Mouse (Mus musculus): ENCODE results near the gene S100a7a. TPM values are rescaled to one million over a fixed set of nuclear protein-coding genes. Genes with fewer than 3 reads are reported as not detected.

The S100a7a gene
- total and polyA plus RNA-seq, 3 experiments = not detected

DNA sequence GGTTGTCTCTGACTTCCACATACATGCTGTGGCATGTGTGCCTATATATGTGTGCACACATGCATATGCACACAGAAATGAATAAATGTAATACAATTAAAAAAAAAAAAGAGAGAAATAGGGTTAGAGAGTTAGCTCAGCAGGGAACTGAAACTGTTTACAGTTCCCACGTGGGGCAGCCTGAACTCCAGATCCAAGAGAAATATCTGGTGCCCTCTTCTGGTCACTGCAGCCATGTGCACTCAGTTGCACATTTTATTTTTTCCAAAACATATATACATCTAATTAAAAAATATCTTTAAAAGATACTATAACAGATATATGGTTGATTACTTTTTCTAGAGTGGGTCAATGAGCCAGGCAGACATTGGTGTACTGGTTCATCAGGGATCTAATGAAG lies 36.2 kb upstream of the S100a7a start:
- H3K79me2 ChIP-seq (ENCODE audit: control insufficient read depth, insufficient read depth, low read length, poor library complexity) = no peaks in the 10 kb centered on the region

DNA sequence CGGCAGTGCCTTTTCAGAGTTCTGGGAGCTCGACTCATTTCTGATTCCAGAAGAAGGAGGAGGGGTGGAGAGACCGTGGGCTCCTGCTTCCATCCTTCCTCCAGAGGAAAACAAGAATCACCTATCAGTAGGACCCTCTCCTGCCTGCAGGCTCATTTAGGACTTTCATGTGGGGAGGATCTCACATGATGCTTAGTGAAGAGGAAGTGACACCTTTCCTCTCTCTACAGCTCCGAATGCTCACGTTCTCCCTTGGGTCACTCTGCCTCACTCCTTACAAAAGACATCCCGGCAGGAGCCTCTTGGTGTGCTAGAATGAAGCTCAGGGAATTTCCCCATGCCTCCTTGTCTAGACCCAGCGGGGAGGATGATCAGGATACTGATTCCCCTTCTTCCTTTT lies 32.3 kb upstream of the S100a7a start:
- DNase-seq (ENCODE audit: low read depth, low spot score) = no peak
- H3K4me1 ChIP-seq (ENCODE audit: control insufficient read depth in 1 of 2, insufficient read depth in 2 of 2, low read length in 2 of 2) = no peaks in the 10 kb centered on the region
- no peak overlapping the region for H3K27ac ChIP-seq (ENCODE audit: control insufficient read depth, low read depth, low read length)
- H3K79me2 ChIP-seq (ENCODE audit: control insufficient read depth, insufficient read depth, low read length, poor library complexity) = no peaks in the 10 kb centered on the region
- no peaks in the 10 kb centered on the region for H3K9me3 ChIP-seq (replicated peaks; ENCODE audit: insufficient read depth, low read length)
- H3K9ac ChIP-seq (ENCODE audit: control insufficient read depth, low read depth, low read length, poor library complexity, severe bottlenecking) = no peak overlapping the region
- peaks cover 5 to 15% of the 10 kb centered on the region in 2 experiments for H3K27me3 ChIP-seq (ENCODE audit: control insufficient read depth in 1 of 2, insufficient read depth in 2 of 2, low read length in 2 of 2)
- TF ChIP-seq SMC3 (IDR thresholded peaks at IDR 0.05; ENCODE audit: low read depth, low read length) (no peak), TCF12 (IDR thresholded peaks at IDR 0.05; ENCODE audit: low read depth, low read length) (no peak), GABPA (IDR thresholded peaks at IDR 0.05; ENCODE audit: low read depth, low read length) (no peak), NRF1 (IDR thresholded peaks at IDR 0.05; ENCODE audit: insufficient read depth, low read depth, low read length, poor library complexity, severe bottlenecking) (no peak), BHLHE40 (IDR thresholded peaks at IDR 0.05; ENCODE audit: borderline replicate concordance, low read depth, low read length) (no peak), MAX (IDR thresholded peaks at IDR 0.05; ENCODE audit: low read length) (no peak), MAZ (IDR thresholded peaks at IDR 0.05; ENCODE audit: low read depth, low read length) (no peak), KAT2A (conservative IDR thresholded peaks at IDR 0.05; ENCODE audit: low read depth, low read length) (no peak), ELF1 (IDR thresholded peaks at IDR 0.05; ENCODE audit: low read depth, low read length) (no peak), MXI1 (IDR thresholded peaks at IDR 0.05; ENCODE audit: low read depth, low read length) (no peak), ZMIZ1 (IDR thresholded peaks at IDR 0.05; ENCODE audit: low read depth, low read length) (no peak)
- H3K4me3 ChIP-seq (ENCODE audit: control insufficient read depth in 1 of 2, insufficient read depth in 1 of 2, low read depth in 2 of 2, low read length in 2 of 2) = no peak overlapping the region
- no peaks in the 10 kb centered on the region for H3K36me3 ChIP-seq (ENCODE audit: control insufficient read depth in 1 of 2, insufficient read depth in 2 of 2, low read length in 2 of 2)

More for the DNA sequence above, 36.2 kb upstream of the S100a7a start:
- H3K27me3 ChIP-seq (ENCODE audit: control insufficient read depth in 1 of 2, insufficient read depth in 2 of 2, low read length in 2 of 2) = peaks cover 0 to 2% of the 10 kb centered on the region in 2 experiments; a peak in 1 of 4 replicates
- DNase-seq (ENCODE audit: low read depth, low spot score) = peak; percentile 62
- H3K4me1 ChIP-seq (ENCODE audit: control insufficient read depth in 1 of 2, insufficient read depth in 2 of 2, low read length in 2 of 2) = peaks cover 0 to 16% of the 10 kb centered on the region in 2 experiments; a peak in 2 of 4 replicates
- no peak overlapping the region for H3K27ac ChIP-seq (ENCODE audit: control insufficient read depth, low read depth, low read length)
- TF ChIP-seq GATA1 (IDR thresholded peaks at IDR 0.05; ENCODE audit: low read depth, low read length) (no peak), ZC3H11A (IDR thresholded peaks at IDR 0.05; ENCODE audit: low read depth, low read length) (peak; percentile 41), HCFC1 (IDR thresholded peaks at IDR 0.05; ENCODE audit: low read depth, low read length) (0 out of 2 replicates have a peak, but pooled peaks have one; percentile 24), USF1 (IDR thresholded peaks at IDR 0.05; ENCODE audit: low read depth, low read length) (peak; percentile 61), RAD21 (IDR thresholded peaks at IDR 0.05; ENCODE audit: low read depth, low read length) (peak; percentile 61), MYC (IDR thresholded peaks at IDR 0.05; ENCODE audit: low read depth, low read length) (peak; percentile 93), SIN3A (IDR thresholded peaks at IDR 0.05; ENCODE audit: low read length) (peak; percentile 78; the same call in 1 of the 2 replicates), MXI1 (IDR thresholded peaks at IDR 0.05; ENCODE audit: low read depth, low read length) (peak; percentile 78), TCF12 (IDR thresholded peaks at IDR 0.05; ENCODE audit: low read depth, low read length) (no peak), CTCF (IDR thresholded peaks at IDR 0.05 in 2 of 3, conservative IDR thresholded peaks at IDR 0.05 in 1 of 3; ENCODE audit: control insufficient read depth in 1 of 3, insufficient read depth in 1 of 3, low read depth in 2 of 3, low read length in 3 of 3, poor library complexity in 1 of 3, severe bottlenecking in 1 of 3) (peak; percentile 53 to 65 (median 59)), MAX (IDR thresholded peaks at IDR 0.05; ENCODE audit: low read length) (peak; percentile 89), ZNF384 (IDR thresholded peaks at IDR 0.05; ENCODE audit: low read depth, low read length) (0 out of 2 replicates have a peak, but pooled peaks have one; percentile 45), POLR2AphosphoS2 (IDR thresholded peaks at IDR 0.05; ENCODE audit: low read length) (no peak), SMC3 (IDR thresholded peaks at IDR 0.05; ENCODE audit: low read depth, low read length) (peak; percentile 50)
- H3K4me3 ChIP-seq (ENCODE audit: control insufficient read depth in 1 of 2, insufficient read depth in 1 of 2, low read depth in 2 of 2, low read length in 2 of 2) = no peak overlapping the region
- H3K36me3 ChIP-seq (ENCODE audit: control insufficient read depth in 1 of 2, insufficient read depth in 2 of 2, low read length in 2 of 2) = peaks cover 0 to 11% of the 10 kb centered on the region in 2 experiments; a peak in 2 of 4 replicates
- no peaks in the 10 kb centered on the region for H3K9me3 ChIP-seq (replicated peaks; ENCODE audit: insufficient read depth, low read length)
- H3K9ac ChIP-seq (ENCODE audit: control insufficient read depth, low read depth, low read length, poor library complexity, severe bottlenecking) = no peak overlapping the region

Measured in MEL (cell line).